Mouse (Mus musculus) neural tube, embryonic 12.5 days (tissue): ENCODE data around the gene Fgl2. TPM values are rescaled to one million over a fixed set of nuclear protein-coding genes. Genes with fewer than 3 reads are reported as not detected.
A peak's percentile ranks its signal among the peaks of the same experiment; 100 is the strongest.

Source experiments
- ATAC-seq: fragments of 200-750 bp; cut with Nextera tagmentation; 2 replicates; pipeline ENCODE4 v1.8.0; 2017; ENCODE audit warnings: low read depth, mild to moderate bottlenecking, moderate TSS enrichment, moderate library complexity; ENCODE audit not compliant: low FRiP score
- H3K27ac ChIP-seq: fragments of 300-500 bp; sonication (generic); 2 replicates; pipeline ENCODE4 v1.5.1; 2016
- H3K27me3 ChIP-seq: fragments of 300-500 bp; sonication (generic); replicated peaks from 2 replicates; pipeline ENCODE4 v1.6.1; 2016; ENCODE audit warnings: mild to moderate bottlenecking
- H3K36me3 ChIP-seq: fragments of 300-500 bp; sonication (generic); 2 replicates; pipeline ENCODE4 v1.6.1; 2016; ENCODE audit warnings: mild to moderate bottlenecking
- H3K4me1 ChIP-seq: fragments of 300-500 bp; sonication (generic); 2 replicates; pipeline ENCODE4 v1.6.1; 2016
- H3K4me2 ChIP-seq: fragments of 300-500 bp; sonication (generic); replicated peaks from 2 replicates; pipeline ENCODE4 v1.6.1; 2016; ENCODE audit warnings: mild to moderate bottlenecking
- H3K4me3 ChIP-seq: fragments of 300-500 bp; sonication (generic); 2 replicates; pipeline ENCODE4 v1.5.1; 2016
- H3K9ac ChIP-seq: fragments of 300-500 bp; sonication (generic); 2 replicates; pipeline ENCODE4 v1.6.1; 2016; ENCODE audit warnings: mild to moderate bottlenecking
- H3K9me3 ChIP-seq: fragments of 300-500 bp; sonication (generic); 2 replicates; pipeline ENCODE4 v1.6.1; 2016; ENCODE audit warnings: mild to moderate bottlenecking
- WGBS: fragments of 180-500 bp; shearing (Covaris S2); methylation state at CpG from one replicate; pipeline ENCODE4 v1.1.7; 2016; 5-methylcytosine and 5-hydroxymethylcytosine counted together
- polyA plus RNA-seq: library from polyadenylated mRNA; unstranded; fragments of >200 nt; fragmentation: Nextera tagmentation; extraction: Ambion mirVana; gene quantifications from 2 replicates; pipeline ENCODE4 v1.2.1, GENCODE M21; 2016

Gene Fgl2
- polyA plus RNA-seq, 1 experiment from 2014 or later: 3.5 TPM

- Histone ChIP-seq H3K4me1 (no peaks in the 10 kb centered on the region), H3K36me3 (no peaks in the 10 kb centered on the region), H3K9ac (no peak overlapping the region), H3K4me2 (no peak overlapping the region), H3K9me3 (no peaks in the 10 kb centered on the region), H3K4me3 (no peak overlapping the region), H3K27me3 (no peaks in the 10 kb centered on the region), H3K27ac (no peak overlapping the region)
- 41% methylated on average over 2 of the region's 2 CpGs for WGBS
- ATAC-seq: no peak
Measured at GRCm38 (mm10) chr5:21367514-21367913, 4.9 kb upstream of the Fgl2 start.

GRCm38 (mm10) chr5:21370218-21370947, 2.1 kb upstream of the Fgl2 start:
- Histone ChIP-seq H3K27ac (no peak overlapping the region), H3K27me3 (no peaks in the 10 kb centered on the region), H3K36me3 (no peaks in the 10 kb centered on the region), H3K4me2 (no peak overlapping the region), H3K9ac (no peak overlapping the region), H3K4me1 (peaks cover 6% of the 10 kb centered on the region; the same call in 1 of the 2 replicates), H3K4me3 (no peak overlapping the region), H3K9me3 (no peaks in the 10 kb centered on the region)
- 89% methylated on average over 5 of the region's 5 CpGs for whole genome bisulfite sequencing
- no peak for ATAC-seq

- Histone ChIP-seq H3K27ac (no peak overlapping the region), H3K4me3 (peak overlapping the region; percentile 39; the same call in 1 of the 2 replicates), H3K4me2 (peak overlapping the region; percentile 78), H3K27me3 (no peaks in the 10 kb centered on the region), H3K9me3 (no peaks in the 10 kb centered on the region), H3K9ac (peak overlapping the region; percentile 57; the same call in 1 of the 2 replicates), H3K4me1 (peaks cover 6% of the 10 kb centered on the region; the same call in 1 of the 2 replicates), H3K36me3 (no peaks in the 10 kb centered on the region)
- ATAC-seq: 0 out of 2 replicates have a peak, but pooled peaks have one; percentile 28
- 31% methylated on average over 5 of the region's 5 CpGs for WGBS
Measured at GRCm38 (mm10) chr5:21371920-21372319, 522 bp upstream of the Fgl2 start.

GRCm38 (mm10) chr5:21373180-21373518, 707 bp downstream of the Fgl2 start:
- H3K27me3 ChIP-seq: no peaks in the 10 kb centered on the region
- H3K4me2 ChIP-seq: peak overlapping the region; percentile 78

GRCm38 (mm10) chr5:21376935-21377334, 4.5 kb downstream of the Fgl2 start:
- no peak overlapping the region for H3K4me2 ChIP-seq
- 83% methylated on average over 4 of the region's 4 CpGs for WGBS
- no peak overlapping the region for H3K4me3 ChIP-seq
- H3K9ac ChIP-seq: no peak overlapping the region
- no peak overlapping the region for H3K27ac ChIP-seq
- no peaks in the 10 kb centered on the region for H3K9me3 ChIP-seq
- H3K4me1 ChIP-seq: peaks cover 6% of the 10 kb centered on the region; the same call in 1 of the 2 replicates
- H3K36me3 ChIP-seq: no peaks in the 10 kb centered on the region
- H3K27me3 ChIP-seq: no peaks in the 10 kb centered on the region
- ATAC-seq: no peak

More at GRCm38 (mm10) chr5:21373180-21373518, 707 bp downstream of the Fgl2 start:
- H3K36me3 ChIP-seq: no peaks in the 10 kb centered on the region
- H3K4me1 ChIP-seq: peaks cover 6% of the 10 kb centered on the region; the same call in 1 of the 2 replicates
- peak overlapping the region; percentile 57; the same call in 1 of the 2 replicates for H3K9ac ChIP-seq
- 65% methylated on average over 7 of the region's 7 CpGs for WGBS
- no peak for ATAC-seq
- H3K4me3 ChIP-seq: peak overlapping the region; percentile 39; the same call in 1 of the 2 replicates
- H3K27ac ChIP-seq: no peak overlapping the region
- H3K9me3 ChIP-seq: no peaks in the 10 kb centered on the region

- Histone ChIP-seq H3K9ac (no peak overlapping the region), H3K4me2 (no peak overlapping the region), H3K4me3 (no peak overlapping the region), H3K4me1 (no peaks in the 10 kb centered on the region), H3K27me3 (no peaks in the 10 kb centered on the region), H3K27ac (no peak overlapping the region), H3K9me3 (no peaks in the 10 kb centered on the region), H3K36me3 (no peaks in the 10 kb centered on the region)
- no peak for ATAC-seq
- WGBS: 81% methylated on average over 2 of the region's 2 CpGs
Measured at GRCm38 (mm10) chr5:21378397-21378796, 6.0 kb downstream of the Fgl2 start.

- Histone ChIP-seq H3K9ac (no peak overlapping the region), H3K36me3 (no peaks in the 10 kb centered on the region), H3K27ac (no peak overlapping the region), H3K4me2 (no peak overlapping the region), H3K27me3 (no peaks in the 10 kb centered on the region), H3K4me1 (no peaks in the 10 kb centered on the region), H3K4me3 (no peak overlapping the region), H3K9me3 (no peaks in the 10 kb centered on the region)
- no peak for ATAC-seq
- 46% methylated on average over 6 of the region's 6 CpGs for WGBS
Measured at GRCm38 (mm10) chr5:21381986-21382385, 9.5 kb downstream of the Fgl2 start.

- Histone ChIP-seq H3K4me2 (no peak overlapping the region), H3K4me3 (no peak overlapping the region), H3K4me1 (no peaks in the 10 kb centered on the region), H3K27me3 (no peaks in the 10 kb centered on the region), H3K36me3 (no peaks in the 10 kb centered on the region), H3K9me3 (no peaks in the 10 kb centered on the region), H3K27ac (no peak overlapping the region), H3K9ac (no peak overlapping the region)
- WGBS: 77% methylated on average over 6 of the region's 6 CpGs
- no peak for ATAC-seq
Measured at GRCm38 (mm10) chr5:21382678-21383077, 10.2 kb downstream of the Fgl2 start.

GRCm38 (mm10) chr5:21383392-21384251, 11.2 kb downstream of the Fgl2 start:
- H3K4me1 ChIP-seq: no peaks in the 10 kb centered on the region
- H3K4me3 ChIP-seq: no peak overlapping the region
- H3K9me3 ChIP-seq: no peaks in the 10 kb centered on the region
- H3K4me2 ChIP-seq: no peak overlapping the region
- H3K27me3 ChIP-seq: no peaks in the 10 kb centered on the region
- H3K36me3 ChIP-seq: no peaks in the 10 kb centered on the region
- H3K9ac ChIP-seq: no peak overlapping the region
- WGBS: 40% methylated on average over 14 of the region's 14 CpGs
- H3K27ac ChIP-seq: no peak overlapping the region
- ATAC-seq: no peak

GRCm38 (mm10) chr5:21384252-21384960, 12.0 kb downstream of the Fgl2 start:
- no peak overlapping the region for H3K9ac ChIP-seq
- no peak for ATAC-seq
- H3K36me3 ChIP-seq: no peaks in the 10 kb centered on the region
- no peak overlapping the region for H3K4me3 ChIP-seq
- H3K9me3 ChIP-seq: no peaks in the 10 kb centered on the region
- no peaks in the 10 kb centered on the region for H3K4me1 ChIP-seq
- H3K27ac ChIP-seq: no peak overlapping the region
- no peaks in the 10 kb centered on the region for H3K27me3 ChIP-seq
- H3K4me2 ChIP-seq: no peak overlapping the region
- WGBS: 85% methylated on average over 13 of the region's 13 CpGs

- no peaks in the 10 kb centered on the region for H3K27me3 ChIP-seq
- ATAC-seq: no peak
- no peak overlapping the region for H3K4me2 ChIP-seq
- no peak overlapping the region for H3K27ac ChIP-seq
- no peak overlapping the region for H3K9ac ChIP-seq
- H3K36me3 ChIP-seq: no peaks in the 10 kb centered on the region
- WGBS: 95% methylated on average over 9 of the region's 9 CpGs
- H3K4me1 ChIP-seq: no peaks in the 10 kb centered on the region
- no peaks in the 10 kb centered on the region for H3K9me3 ChIP-seq
- no peak overlapping the region for H3K4me3 ChIP-seq
Measured at GRCm38 (mm10) chr5:21384976-21385375, 12.5 kb downstream of the Fgl2 start.

GRCm38 (mm10) chr5:21386432-21386831, 14.0 kb downstream of the Fgl2 start:
- no peak for ATAC-seq
- no peaks in the 10 kb centered on the region for H3K36me3 ChIP-seq
- H3K9ac ChIP-seq: no peak overlapping the region
- H3K4me3 ChIP-seq: no peak overlapping the region
- no peak overlapping the region for H3K27ac ChIP-seq
- H3K27me3 ChIP-seq: no peaks in the 10 kb centered on the region
- no peaks in the 10 kb centered on the region for H3K9me3 ChIP-seq
- H3K4me2 ChIP-seq: no peak overlapping the region
- 91% methylated on average over 4 of the region's 4 CpGs for WGBS
- H3K4me1 ChIP-seq: no peaks in the 10 kb centered on the region
